24 mouse cellular contexts compared by ENCODE assay signal in the genomic region with DNA sequence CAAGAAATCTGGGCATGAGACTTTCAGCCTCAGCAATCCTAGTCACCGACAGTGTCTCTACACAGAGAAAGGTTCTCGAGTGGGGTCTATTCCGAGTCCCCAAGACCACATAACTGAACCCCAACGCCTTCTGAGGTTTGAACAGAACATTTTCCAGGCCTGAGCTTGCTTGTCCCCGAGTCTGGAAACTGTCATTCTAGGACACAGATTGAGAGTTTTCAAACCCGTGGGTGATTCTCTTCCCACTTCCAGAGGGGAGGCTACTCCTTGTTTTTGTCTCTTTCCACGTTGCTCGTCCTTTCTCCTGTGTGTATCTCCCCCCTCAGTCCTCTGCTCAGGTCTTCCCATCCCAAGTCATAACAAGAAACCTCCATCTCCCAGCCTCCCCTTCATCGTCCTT.
"Had no signal": no experiment of that assay in that cellular context is flagged by ENCODE, and none has a peak within 500 bp of the region (broad histone marks: within the 10 kb centered on the region; RNA-seq: fewer than 3 reads in every experiment).

No protein-coding gene starts in this region.

- H3K27ac ChIP-seq: kidney, embryonic 15.5 days; left cerebral cortex, adult 2 months; limb, embryonic 12.5 days; liver, embryonic 12.5 days; liver, embryonic 15.5 days; lung, embryonic 15.5 days; midbrain, embryonic 10.5 days; neural tube, embryonic 12.5 days had no signal

- ATAC-seq: liver, embryonic 12.5 days; midbrain, embryonic 16.5 days had no signal

- H3K9ac ChIP-seq: kidney, embryonic 15.5 days; limb, embryonic 12.5 days; liver, embryonic 12.5 days; liver, embryonic 15.5 days; lung, embryonic 15.5 days; neural tube, embryonic 12.5 days had no signal

- DNase-seq: kidney, adult 11 months; kidney, adult 8-10 months; kidney, postnatal 10 days; kidney, postnatal 36 days; layer of hippocampus, postnatal 36 days; liver; lung, adult 18-20 months; lung, postnatal 10 days; lung, postnatal 36 days; retina, postnatal 1 day; right cerebral cortex, postnatal 25 days; spleen, adult 18-20 months; thymus, adult 18-20 months; thymus, postnatal 36 days had no signal

- H3K9me3 ChIP-seq: kidney, embryonic 15.5 days; limb, embryonic 12.5 days; liver, embryonic 12.5 days; liver, embryonic 15.5 days; lung, embryonic 15.5 days; megakaryocyte, embryonic 14.5 days; midbrain, embryonic 10.5 days; neural tube, embryonic 12.5 days had no signal

- H3K36me3 ChIP-seq: liver, embryonic 12.5 days; liver, embryonic 15.5 days; lung, embryonic 15.5 days; neural tube, embryonic 12.5 days had no signal

- H3K4me2 ChIP-seq: liver, embryonic 12.5 days; liver, embryonic 15.5 days; lung, embryonic 15.5 days had no signal

- H3K4me3 ChIP-seq: kidney, embryonic 15.5 days; left cerebral cortex, adult 2 months; liver, embryonic 12.5 days; liver, embryonic 15.5 days; lung, embryonic 15.5 days; megakaryocyte, embryonic 14.5 days; neural tube, embryonic 12.5 days had no signal

- H3K27me3 ChIP-seq: neural tube, embryonic 12.5 days had no signal
